Mouse (Mus musculus): Measurements from ENCODE around the gene Ripor3. TPM values are rescaled to one million over a fixed set of nuclear protein-coding genes. Genes with fewer than 3 reads are reported as not detected.

Ripor3 gene
- polyA plus RNA-seq, 1 experiment from 2014 or later: 1.1 TPM

DNA sequence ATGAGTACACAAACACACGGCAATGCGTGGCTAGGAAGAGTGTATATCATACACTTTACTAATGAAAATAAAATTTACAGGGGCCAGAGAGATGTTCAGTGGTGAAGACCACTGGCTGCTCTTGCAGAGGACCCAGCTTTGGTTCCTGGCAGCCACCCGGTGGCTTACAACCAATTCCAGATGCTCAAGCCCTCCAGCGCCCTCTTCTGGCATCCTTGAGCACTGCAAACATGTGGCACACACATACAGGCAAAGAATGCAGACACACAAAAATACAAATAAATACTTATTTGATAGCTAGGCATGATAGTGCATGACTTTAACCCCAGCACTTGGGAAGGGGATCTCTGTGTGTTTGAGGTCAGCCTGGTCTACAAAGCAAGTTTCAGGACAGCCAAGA lies 36.0 kb upstream of the Ripor3 start:
- H3K4me3 ChIP-seq: no peak overlapping the region
- peaks cover 42% of the 10 kb centered on the region for H3K27me3 ChIP-seq
- H3K9me3 ChIP-seq (replicated peaks): no peaks in the 10 kb centered on the region; the same call in 1 of the 2 replicates
- ATAC-seq (ENCODE audit: low FRiP score): no peak
- H3K27ac ChIP-seq: no peak overlapping the region
- no peak overlapping the region for H3K4me2 ChIP-seq (replicated peaks)
- H3K9ac ChIP-seq: no peak overlapping the region
- peaks cover 23% of the 10 kb centered on the region for H3K4me1 ChIP-seq
- WGBS: 82% methylated on average over 4 of the region's 4 CpGs
- no peaks in the 10 kb centered on the region for H3K36me3 ChIP-seq

DNA sequence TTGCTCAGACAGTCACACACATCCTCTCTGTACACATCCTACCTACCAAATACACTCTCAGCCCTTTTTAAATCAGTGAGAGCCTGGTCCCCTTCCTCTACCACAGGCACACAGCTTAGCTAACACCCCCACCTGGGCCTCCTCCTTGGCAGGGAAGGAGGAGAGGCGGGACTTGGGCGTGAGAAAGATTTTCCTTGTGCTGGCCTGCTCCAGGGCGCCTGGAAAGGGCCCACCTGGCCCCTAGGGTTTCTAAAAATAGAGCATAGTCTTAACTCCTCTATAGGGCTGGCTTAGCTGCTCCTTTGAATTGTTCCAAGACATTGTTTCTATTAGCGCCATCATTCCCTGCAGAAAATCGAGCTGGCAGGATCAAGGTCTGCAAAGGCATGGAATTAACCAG lies 35.4 kb upstream of the Ripor3 start:
- Histone ChIP-seq H3K27me3 (peaks cover 35% of the 10 kb centered on the region), H3K4me1 (peaks cover 23% of the 10 kb centered on the region), H3K27ac (no peak overlapping the region), H3K4me2 (replicated peaks) (no peak overlapping the region), H3K4me3 (no peak overlapping the region), H3K9ac (no peak overlapping the region), H3K9me3 (replicated peaks) (no peaks in the 10 kb centered on the region; the same call in 1 of the 2 replicates), H3K36me3 (no peaks in the 10 kb centered on the region)
- ATAC-seq (ENCODE audit: low FRiP score): no peak
- 37% methylated on average over 5 of the region's 5 CpGs for WGBS

DNA sequence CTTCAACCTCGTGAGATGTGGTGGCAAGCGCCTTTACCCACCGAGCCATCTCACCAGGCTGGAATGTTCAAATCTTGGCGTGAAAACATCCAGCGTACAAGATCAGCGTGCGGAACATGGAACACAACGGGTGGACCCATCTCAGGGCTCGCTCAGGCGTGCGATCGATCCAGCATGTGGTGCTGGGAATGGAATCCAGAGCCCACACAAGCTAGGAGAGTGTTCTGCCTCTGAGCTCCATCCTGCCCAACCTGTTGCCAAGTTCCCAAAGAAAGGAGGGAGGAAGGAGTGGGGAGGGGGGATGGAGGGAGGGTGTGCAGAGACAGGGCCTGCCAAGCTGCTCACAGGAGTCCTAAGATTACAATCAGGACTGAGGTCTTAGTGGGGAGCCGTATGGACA lies 34.9 kb upstream of the Ripor3 start:
- WGBS: 66% methylated on average over 13 of the region's 13 CpGs
- H3K9me3 ChIP-seq (replicated peaks): no peaks in the 10 kb centered on the region; the same call in 1 of the 2 replicates
- H3K36me3 ChIP-seq: no peaks in the 10 kb centered on the region
- H3K4me2 ChIP-seq (replicated peaks): no peak overlapping the region
- H3K9ac ChIP-seq: no peak overlapping the region
- H3K4me3 ChIP-seq: no peak overlapping the region
- peaks cover 19% of the 10 kb centered on the region for H3K4me1 ChIP-seq
- no peak overlapping the region for H3K27ac ChIP-seq
- peaks cover 31% of the 10 kb centered on the region for H3K27me3 ChIP-seq
- ATAC-seq (ENCODE audit: low FRiP score): no peak

DNA sequence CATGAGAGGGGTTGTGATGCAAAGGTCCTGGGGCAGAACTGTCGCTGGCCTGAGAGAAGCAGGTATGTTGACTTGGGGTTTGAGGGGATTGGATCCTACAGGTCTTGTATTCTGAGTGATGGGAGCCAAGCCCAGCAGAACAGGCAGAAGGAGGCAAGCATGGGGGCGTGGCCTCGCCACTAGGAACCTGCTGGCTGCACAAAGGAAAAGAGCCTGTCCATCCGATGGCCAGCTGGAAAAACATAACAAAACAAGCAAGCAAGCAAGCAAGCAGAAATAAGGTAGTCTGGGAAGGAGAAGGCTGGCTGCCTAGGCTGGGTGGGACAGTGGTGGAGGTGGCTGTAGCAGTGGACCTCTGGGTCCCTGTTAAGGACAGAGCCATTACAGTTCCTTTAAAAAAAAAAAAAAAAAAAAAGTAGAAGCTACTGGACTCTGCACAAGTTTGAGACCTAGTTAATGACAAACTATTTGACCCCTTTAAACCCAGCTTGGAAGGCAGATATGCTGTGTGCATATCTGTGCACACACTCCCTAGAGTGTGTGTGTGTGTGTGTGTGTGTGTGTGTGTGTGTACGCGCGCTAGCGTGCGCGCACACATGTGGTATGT lies 34.4 kb upstream of the Ripor3 start:
- peaks cover 14% of the 10 kb centered on the region for H3K4me1 ChIP-seq
- no peak for ATAC-seq (ENCODE audit: low FRiP score)
- H3K9ac ChIP-seq: no peak overlapping the region
- peaks cover 25% of the 10 kb centered on the region for H3K27me3 ChIP-seq
- no peak overlapping the region for H3K27ac ChIP-seq
- H3K9me3 ChIP-seq (replicated peaks): no peaks in the 10 kb centered on the region; the same call in 1 of the 2 replicates
- H3K4me2 ChIP-seq (replicated peaks): no peak overlapping the region
- H3K4me3 ChIP-seq: no peak overlapping the region
- 72% methylated on average over 10 of the region's 10 CpGs for WGBS
- no peaks in the 10 kb centered on the region for H3K36me3 ChIP-seq

DNA sequence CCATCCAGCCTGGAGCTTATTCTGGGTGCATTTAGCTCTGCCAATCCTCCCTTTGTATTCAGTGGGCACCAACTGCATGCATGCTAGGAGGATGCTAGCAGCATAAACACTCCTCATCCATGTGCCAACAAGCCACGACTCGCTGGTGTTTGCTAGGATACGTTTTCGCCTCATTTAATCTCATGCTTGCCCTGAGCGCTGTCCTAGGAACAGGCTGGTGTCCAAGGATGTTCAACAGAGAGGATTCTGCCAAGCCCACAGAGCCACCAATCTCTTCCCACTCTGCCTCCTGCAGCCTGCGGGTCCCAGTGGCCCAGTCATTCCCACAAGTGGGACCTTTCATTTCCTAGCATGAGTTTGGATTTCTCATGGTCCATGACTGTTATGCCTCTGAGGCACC lies 31.6 kb upstream of the Ripor3 start:
- no peaks in the 10 kb centered on the region; the same call in 1 of the 2 replicates for H3K9me3 ChIP-seq (replicated peaks)
- H3K9ac ChIP-seq: no peak overlapping the region
- H3K4me3 ChIP-seq: no peak overlapping the region
- whole genome bisulfite sequencing: 67% methylated on average over 6 of the region's 6 CpGs
- no peak for ATAC-seq (ENCODE audit: low FRiP score)
- H3K27ac ChIP-seq: no peak overlapping the region
- peaks cover 9% of the 10 kb centered on the region; the same call in 1 of the 2 replicates for H3K4me1 ChIP-seq
- H3K27me3 ChIP-seq: no peaks in the 10 kb centered on the region
- no peak overlapping the region for H3K4me2 ChIP-seq (replicated peaks)
- H3K36me3 ChIP-seq: no peaks in the 10 kb centered on the region

DNA sequence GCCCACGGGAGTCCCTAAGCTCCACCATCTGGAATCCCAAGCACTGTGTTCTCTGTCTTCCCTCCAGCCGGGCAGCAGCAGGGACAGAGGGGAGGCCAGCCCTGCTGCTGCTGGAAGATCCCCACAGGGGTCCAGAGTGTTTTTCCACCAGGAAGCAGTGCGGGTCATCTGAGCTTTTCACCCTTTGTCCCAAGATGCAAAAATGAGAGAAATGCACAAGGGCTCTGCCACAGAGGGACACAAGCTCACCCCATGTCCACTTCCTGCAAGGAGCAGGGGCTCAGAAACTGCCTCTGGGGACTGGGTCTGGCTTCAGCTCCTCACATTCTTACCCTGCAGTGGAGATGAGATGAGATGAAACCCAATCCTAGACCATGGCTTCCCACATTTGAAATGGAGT lies 30.3 kb upstream of the Ripor3 start:
- no peak for ATAC-seq (ENCODE audit: low FRiP score)
- H3K4me2 ChIP-seq (replicated peaks): no peak overlapping the region
- 35% methylated on average over 3 of the region's 3 CpGs for WGBS

GRCm38 (mm10) chr2:168037063-168037462 lies 26.6 kb upstream of the Ripor3 start:
- H3K4me3 ChIP-seq: no peak overlapping the region
- H3K27me3 ChIP-seq: no peaks in the 10 kb centered on the region
- H3K27ac ChIP-seq: 0 out of 2 replicates have a peak overlapping the region, but pooled peaks have one; percentile 14
- H3K9me3 ChIP-seq (replicated peaks): no peaks in the 10 kb centered on the region
- ATAC-seq (ENCODE audit: low FRiP score): no peak
- peaks cover 7% of the 10 kb centered on the region; the same call in 1 of the 2 replicates for H3K4me1 ChIP-seq
- no peak overlapping the region for H3K9ac ChIP-seq
- H3K36me3 ChIP-seq: no peaks in the 10 kb centered on the region
- H3K4me2 ChIP-seq (replicated peaks): no peak overlapping the region
- WGBS: 28% methylated on average over 3 of the region's 3 CpGs

More for the DNA sequence above, 30.3 kb upstream of the Ripor3 start:
- Histone ChIP-seq H3K4me1 (peaks cover 10% of the 10 kb centered on the region; the same call in 1 of the 2 replicates), H3K36me3 (no peaks in the 10 kb centered on the region), H3K9me3 (replicated peaks) (no peaks in the 10 kb centered on the region), H3K27ac (no peak overlapping the region), H3K9ac (no peak overlapping the region), H3K27me3 (no peaks in the 10 kb centered on the region), H3K4me3 (no peak overlapping the region)

DNA sequence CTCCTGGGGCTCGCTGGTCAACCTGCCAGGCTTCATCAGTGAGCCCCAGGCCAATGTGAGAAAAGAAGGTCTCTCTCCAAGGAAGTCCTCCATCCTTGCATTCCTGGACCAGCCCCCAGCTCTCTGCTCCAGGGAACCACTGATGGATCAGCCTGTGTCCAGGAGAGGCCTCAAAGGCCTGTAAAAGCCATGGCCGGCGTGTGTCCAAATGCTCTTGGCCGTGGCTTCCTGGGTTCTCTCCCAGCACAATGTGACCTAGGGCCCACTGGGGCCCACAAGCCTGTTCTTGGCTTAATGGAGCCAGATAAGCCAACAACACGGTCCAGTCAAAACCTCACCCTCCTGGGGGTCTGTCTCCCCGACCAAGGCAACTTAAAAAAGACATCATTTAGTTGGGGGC lies 25.5 kb upstream of the Ripor3 start:
- Histone ChIP-seq H3K4me2 (replicated peaks) (no peak overlapping the region), H3K4me1 (peaks cover 7% of the 10 kb centered on the region; the same call in 1 of the 2 replicates), H3K27me3 (no peaks in the 10 kb centered on the region), H3K9me3 (replicated peaks) (no peaks in the 10 kb centered on the region), H3K36me3 (no peaks in the 10 kb centered on the region), H3K9ac (no peak overlapping the region), H3K4me3 (no peak overlapping the region), H3K27ac (no peak overlapping the region)
- 84% methylated on average over 6 of the region's 6 CpGs for WGBS
- no peak for ATAC-seq (ENCODE audit: low FRiP score)

GRCm38 (mm10) chr2:168033905-168034304 lies 23.5 kb upstream of the Ripor3 start:
- H3K4me3 ChIP-seq: no peak overlapping the region
- no peaks in the 10 kb centered on the region for H3K36me3 ChIP-seq
- no peak overlapping the region for H3K9ac ChIP-seq
- H3K4me1 ChIP-seq: peaks cover 7% of the 10 kb centered on the region; the same call in 1 of the 2 replicates
- peaks cover 1% of the 10 kb centered on the region; the same call in 1 of the 2 replicates for H3K9me3 ChIP-seq (replicated peaks)
- ATAC-seq (ENCODE audit: low FRiP score): no peak
- WGBS: 62% methylated on average over 10 of the region's 10 CpGs
- H3K27ac ChIP-seq: no peak overlapping the region
- H3K27me3 ChIP-seq: no peaks in the 10 kb centered on the region
- H3K4me2 ChIP-seq (replicated peaks): no peak overlapping the region

DNA sequence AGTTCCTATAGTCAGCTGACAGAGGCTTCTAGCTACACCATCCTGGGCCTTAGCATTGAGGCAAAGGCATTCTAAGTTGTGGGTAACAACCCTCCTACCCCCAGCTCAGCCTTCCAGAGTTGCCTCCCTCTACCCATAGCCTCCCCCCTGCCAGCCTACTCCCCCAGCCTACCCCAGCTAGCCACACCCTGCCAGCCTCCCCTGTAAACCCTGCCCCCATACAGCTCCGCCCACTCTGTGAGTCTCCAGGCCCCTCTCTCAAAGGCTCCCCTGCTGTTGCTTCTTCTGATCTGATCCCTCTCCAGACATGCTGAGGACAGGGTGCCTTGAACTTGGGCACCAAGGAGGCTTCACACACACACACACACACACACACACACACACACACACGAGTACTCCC lies 21.4 kb upstream of the Ripor3 start:
- ATAC-seq (ENCODE audit: low FRiP score): no peak
- Histone ChIP-seq H3K27ac (no peak overlapping the region), H3K4me1 (peaks cover 2% of the 10 kb centered on the region; the same call in 1 of the 2 replicates), H3K9me3 (replicated peaks) (peaks cover 6% of the 10 kb centered on the region; the same call in 1 of the 2 replicates), H3K4me2 (replicated peaks) (no peak overlapping the region), H3K4me3 (no peak overlapping the region), H3K27me3 (no peaks in the 10 kb centered on the region), H3K36me3 (no peaks in the 10 kb centered on the region), H3K9ac (no peak overlapping the region)
- WGBS: 78% methylated on average over 2 of the region's 2 CpGs

- no peak overlapping the region for H3K4me3 ChIP-seq
- no peak overlapping the region for H3K27ac ChIP-seq
- H3K9me3 ChIP-seq (replicated peaks): peaks cover 6% of the 10 kb centered on the region; the same call in 1 of the 2 replicates
- no peaks in the 10 kb centered on the region for H3K4me1 ChIP-seq
- no peak for ATAC-seq (ENCODE audit: low FRiP score)
- no peaks in the 10 kb centered on the region for H3K27me3 ChIP-seq
- 97% methylated on average over 3 of the region's 3 CpGs for whole genome bisulfite sequencing
- no peak overlapping the region for H3K4me2 ChIP-seq (replicated peaks)
- H3K36me3 ChIP-seq: no peaks in the 10 kb centered on the region
- H3K9ac ChIP-seq: no peak overlapping the region
Observed at GRCm38 (mm10) chr2:168028376-168028775, 18.0 kb upstream of the Ripor3 start.

- Histone ChIP-seq H3K9me3 (replicated peaks) (peaks cover 6% of the 10 kb centered on the region; the same call in 1 of the 2 replicates), H3K4me2 (replicated peaks) (no peak overlapping the region), H3K4me1 (no peaks in the 10 kb centered on the region), H3K27me3 (no peaks in the 10 kb centered on the region), H3K36me3 (no peaks in the 10 kb centered on the region), H3K27ac (no peak overlapping the region), H3K4me3 (no peak overlapping the region), H3K9ac (no peak overlapping the region)
- 60% methylated on average over 3 of the region's 3 CpGs for WGBS
- no peak for ATAC-seq (ENCODE audit: low FRiP score)
Observed at GRCm38 (mm10) chr2:168026467-168026866, 16.0 kb upstream of the Ripor3 start.

- H3K36me3 ChIP-seq: no peaks in the 10 kb centered on the region
- H3K4me2 ChIP-seq (replicated peaks): no peak overlapping the region
- H3K27ac ChIP-seq: no peak overlapping the region
- ATAC-seq (ENCODE audit: low FRiP score): no peak
- no peak overlapping the region for H3K9ac ChIP-seq
- 88% methylated on average over 8 of the region's 8 CpGs for WGBS
- H3K27me3 ChIP-seq: no peaks in the 10 kb centered on the region
- H3K4me3 ChIP-seq: no peak overlapping the region
- peaks cover 6% of the 10 kb centered on the region; the same call in 1 of the 2 replicates for H3K9me3 ChIP-seq (replicated peaks)
- H3K4me1 ChIP-seq: no peaks in the 10 kb centered on the region
Observed at GRCm38 (mm10) chr2:168025882-168026281, 15.5 kb upstream of the Ripor3 start.
